Mouse (Mus musculus): ENCODE measurements around the gene Glyat.

Gene Glyat

DNA sequence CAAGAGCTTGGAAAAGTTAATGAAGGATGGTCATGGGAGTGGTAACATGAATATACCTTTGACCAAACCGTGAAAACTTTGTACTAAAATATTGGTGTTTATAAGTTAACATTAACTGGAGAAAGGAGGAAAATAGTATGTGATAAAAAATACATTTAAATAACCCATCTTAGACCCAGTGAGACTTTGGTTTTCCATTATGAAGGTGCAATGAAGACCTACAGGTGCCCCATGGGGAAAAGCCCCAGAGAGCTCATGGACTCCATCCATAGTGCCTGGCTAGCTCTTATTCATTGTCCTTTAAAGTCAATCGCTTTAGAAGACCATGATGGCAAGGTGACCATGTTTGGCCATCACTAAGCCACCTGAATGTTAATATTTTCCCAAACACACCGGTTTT is 44.7 kb downstream of the Glyat start, which contains the start of gene Olfr1443:
Gene Olfr1443, plus strand, starts transcription at position 301 of the 400 bp plus-strand sequence.
- DNase-seq (ENCODE audit: low read depth in 1 of 2, low spot score in 2 of 2), result no peak

DNA sequence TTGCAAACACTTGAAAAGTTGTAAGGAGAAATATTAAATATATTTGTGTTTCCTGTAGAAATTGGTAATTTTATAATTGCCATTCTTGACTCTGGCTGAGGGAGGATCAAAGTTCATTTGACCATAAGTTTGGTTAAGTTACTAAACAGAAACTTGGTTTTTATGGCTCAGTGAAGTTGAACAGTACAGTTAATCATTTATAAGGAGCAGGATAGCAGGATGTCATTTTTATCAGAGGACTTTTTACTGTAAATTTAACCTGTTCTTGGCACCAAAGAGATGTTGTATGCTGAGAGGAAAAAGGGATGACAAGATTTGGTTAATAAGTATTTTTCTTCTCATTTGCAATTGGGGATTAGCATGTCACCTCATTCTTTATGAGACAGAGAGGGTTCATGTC is 51.5 kb downstream of the Glyat start:
- DNase-seq (ENCODE audit: low read depth in 1 of 2, low spot score in 2 of 2), result no peak

DNA sequence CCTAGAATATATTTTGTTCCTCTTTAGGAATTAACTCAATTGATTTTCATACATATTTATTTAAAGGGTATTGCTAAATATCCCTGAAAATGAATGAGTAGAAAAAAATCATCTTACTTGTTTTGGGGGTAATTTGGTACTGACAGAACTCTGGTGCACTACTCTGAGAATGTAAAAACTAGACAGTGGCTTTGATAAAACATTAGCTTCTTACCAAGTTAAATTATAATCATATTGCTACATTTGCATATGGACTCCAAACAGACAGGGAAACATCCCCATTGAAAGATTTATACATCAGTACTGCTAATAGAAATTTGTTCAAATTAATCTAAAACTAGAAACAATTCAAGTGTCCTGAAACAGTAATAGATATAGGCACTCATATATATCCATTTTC is 52.1 kb downstream of the Glyat start:
- no peak for DNase-seq (ENCODE audit: low read depth in 1 of 2, low spot score in 2 of 2)

DNA sequence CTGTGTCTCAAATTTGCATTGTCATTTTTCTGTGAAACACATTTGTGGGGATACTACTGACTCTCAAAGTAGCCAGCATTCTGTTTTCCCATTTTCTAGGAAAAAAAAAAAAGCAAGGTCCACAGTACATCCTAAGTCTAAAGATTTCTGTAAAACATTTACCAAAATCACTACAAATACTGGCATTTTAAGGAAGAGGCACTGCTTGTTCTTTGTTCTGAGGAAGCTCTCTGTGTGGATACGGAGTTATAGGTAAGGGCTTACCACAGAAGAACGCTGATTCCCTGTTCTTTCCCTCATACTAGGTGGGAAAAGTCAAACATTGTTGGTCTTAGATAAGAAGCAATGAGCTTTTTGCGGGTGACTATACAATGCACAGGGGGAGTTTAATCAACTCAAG is 62.5 kb downstream of the Glyat start, which contains the start of gene Keg1:
Gene Keg1, plus strand, starts transcription at position 197 of the 400 bp plus-strand sequence.
- no peak for DNase-seq (ENCODE audit: low read depth in 1 of 2, low spot score in 2 of 2)

DNA sequence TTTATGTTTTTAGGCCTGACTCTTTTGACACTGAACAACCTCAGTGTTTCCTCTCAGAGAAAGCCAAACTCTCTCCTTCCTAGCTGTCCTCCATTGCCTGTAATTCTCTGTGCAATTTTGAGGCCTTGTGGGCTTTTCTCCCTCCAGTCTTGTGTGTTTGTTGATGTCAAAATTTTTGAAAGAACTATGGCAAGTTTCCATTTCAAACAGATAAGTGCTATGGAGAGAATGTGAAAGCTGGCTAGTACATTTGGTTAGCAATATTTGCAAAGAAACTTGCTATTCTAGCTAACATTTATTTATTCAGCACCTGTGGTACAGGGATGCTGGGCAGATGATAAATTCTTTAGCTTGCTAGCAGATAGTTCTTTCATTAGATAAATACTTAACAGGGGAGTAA is 63.1 kb downstream of the Glyat start:
- DNase-seq (ENCODE audit: low read depth in 1 of 2, low spot score in 2 of 2), result no peak

Measured in monocyte, adult 2 months (primary cell).